8 mouse cellular contexts compared by ENCODE assay signal in genomic region chr10:78352666-78353030, GRCm38 (mm10). TPM values are rescaled to one million over a fixed set of nuclear protein-coding genes. Genes with fewer than 3 reads are reported as not detected.
A peak's percentile ranks its signal among the peaks of the same experiment; 100 is the strongest.
DNase-seq lines count a peak whose midpoint lies in the region; ATAC-seq lines count a peak whose summit lies in the region.

No protein-coding gene starts in this region.

- 20% methylated on average over 8 of the region's 8 CpGs for WGBS in neural tube, embryonic 11.5 days
- WGBS in limb, embryonic 15.5 days: 18% methylated on average over 8 of the region's 8 CpGs
- 18% methylated on average over 8 of the region's 8 CpGs for WGBS in stomach, embryonic 16.5 days

- ATAC-seq in erythroblast, adult 5-6 weeks (replicated peaks; ENCODE audit: low FRiP score, poor library complexity, severe bottlenecking): no peak
- no peak for ATAC-seq in neural tube, embryonic 11.5 days (ENCODE audit: insufficient read depth, low FRiP score, low TSS enrichment)
- no peak for ATAC-seq in limb, embryonic 15.5 days (ENCODE audit: insufficient number of reproducible peaks, low FRiP score, low TSS enrichment, low read depth)
- ATAC-seq in stomach, embryonic 16.5 days (ENCODE audit: insufficient read depth, low FRiP score): no peak

- peak overlapping the region; percentile 72 for H3K4me3 ChIP-seq in erythroblast, embryonic 14.5 days (replicated peaks)
- peak overlapping the region; percentile 87 for H3K4me3 ChIP-seq in neural tube, embryonic 11.5 days (ENCODE audit: low read depth, low read length)
- H3K4me3 ChIP-seq in limb, embryonic 15.5 days: peak overlapping the region; percentile 78
- peak overlapping the region; percentile 78 for H3K4me3 ChIP-seq in stomach, embryonic 16.5 days (replicated peaks; ENCODE audit: low read length)

- H3K27me3 ChIP-seq in erythroblast, embryonic 14.5 days (ENCODE audit: control insufficient read depth): peaks cover 62% of the 10 kb centered on the region
- no peaks in the 10 kb centered on the region for H3K27me3 ChIP-seq in neural tube, embryonic 11.5 days (ENCODE audit: control insufficient read depth, insufficient read depth, low read length)
- no peaks in the 10 kb centered on the region for H3K27me3 ChIP-seq in limb, embryonic 15.5 days
- no peaks in the 10 kb centered on the region for H3K27me3 ChIP-seq in stomach, embryonic 16.5 days (ENCODE audit: control insufficient read depth, insufficient read depth, low read length)

- DNase-seq in neural tube, embryonic 11.5 days (ENCODE audit: low spot score): no peak
- DNase-seq in neural tube, embryonic 10.5 days (ENCODE audit: extremely low spot score, low spot score): no peak
- no peak for DNase-seq in embryo, embryonic 11 days
- no peak for DNase-seq in frontal cortex, postnatal 36 days (ENCODE audit: low spot score in 2 of 2)

- H3K9me3 ChIP-seq in erythroblast, embryonic 14.5 days (ENCODE audit: control insufficient read depth, low read length): no peaks in the 10 kb centered on the region
- H3K9me3 ChIP-seq in neural tube, embryonic 11.5 days (ENCODE audit: control insufficient read depth, low read length): no peaks in the 10 kb centered on the region
- no peaks in the 10 kb centered on the region for H3K9me3 ChIP-seq in limb, embryonic 15.5 days
- no peaks in the 10 kb centered on the region for H3K9me3 ChIP-seq in stomach, embryonic 16.5 days (replicated peaks; ENCODE audit: control insufficient read depth, low read length)

- peak overlapping the region; percentile 98 for H3K9ac ChIP-seq in neural tube, embryonic 11.5 days (ENCODE audit: low read length)
- H3K9ac ChIP-seq in limb, embryonic 15.5 days: peak overlapping the region; percentile 96
- peak overlapping the region; percentile 97 for H3K9ac ChIP-seq in stomach, embryonic 16.5 days (ENCODE audit: low read length)

- H3K36me3 ChIP-seq in erythroblast, embryonic 14.5 days (ENCODE audit: control insufficient read depth): peaks cover 3% of the 10 kb centered on the region; the same call in 1 of the 2 replicates
- no peaks in the 10 kb centered on the region for H3K36me3 ChIP-seq in neural tube, embryonic 11.5 days (ENCODE audit: control insufficient read depth, insufficient read depth, low read length)
- 0 out of 2 replicates have a peak, but pooled peaks cover 3% of the 10 kb centered on the region for H3K36me3 ChIP-seq in limb, embryonic 15.5 days
- no peaks in the 10 kb centered on the region for H3K36me3 ChIP-seq in stomach, embryonic 16.5 days (ENCODE audit: control insufficient read depth, insufficient read depth, low read length)

- H3K4me2 ChIP-seq in neural tube, embryonic 11.5 days (ENCODE audit: low read depth): peak overlapping the region; percentile 90
- H3K4me2 ChIP-seq in limb, embryonic 15.5 days: peak overlapping the region; percentile 81
- peak overlapping the region; percentile 83 for H3K4me2 ChIP-seq in stomach, embryonic 16.5 days (ENCODE audit: low read depth, low read length)

- H3K27ac ChIP-seq in neural tube, embryonic 11.5 days (ENCODE audit: low read depth, low read length): no peak overlapping the region
- H3K27ac ChIP-seq in limb, embryonic 15.5 days: peak overlapping the region; percentile 81
- H3K27ac ChIP-seq in stomach, embryonic 16.5 days (ENCODE audit: low read length): peak overlapping the region; percentile 54

- peaks cover 20% of the 10 kb centered on the region for H3K4me1 ChIP-seq in erythroblast, embryonic 14.5 days (ENCODE audit: control insufficient read depth)
- peaks cover 8% of the 10 kb centered on the region; the same call in 1 of the 2 replicates for H3K4me1 ChIP-seq in neural tube, embryonic 11.5 days (ENCODE audit: control insufficient read depth, insufficient read depth, low read length)
- H3K4me1 ChIP-seq in limb, embryonic 15.5 days: peaks cover 36% of the 10 kb centered on the region
- H3K4me1 ChIP-seq in stomach, embryonic 16.5 days (ENCODE audit: control insufficient read depth, insufficient read depth, low read length): peaks cover 7% of the 10 kb centered on the region

RNA-seq across cellular contexts. Expression of gene Agpat3, which starts 0.4 kb away (rescaled TPM):
- 1.4 and 3.4 TPM in 2 replicates for polyA plus RNA-seq in erythroblast, embryonic 14.5 days (2012)
- total RNA-seq in erythroblast, adult 5-6 weeks (2015; ENCODE audit: low replicate concordance): 3.3 and 5.8 TPM in 2 replicates
- total RNA-seq in erythroblast, adult 5-6 weeks (2017; ENCODE audit: low replicate concordance): 2.6 and 3.2 TPM in 2 replicates
- 49.3 and 49.7 TPM in 2 replicates for polyA plus RNA-seq in neural tube, embryonic 11.5 days (2014; fragmentation: Nextera tagmentation; extraction: Ambion mirVana)
- 111 and 127 TPM in 2 replicates for polyA plus RNA-seq in limb, embryonic 15.5 days (2015; fragmentation: Nextera tagmentation; extraction: Ambion mirVana)
- 24.9 and 26.7 TPM in 2 replicates for polyA plus RNA-seq in stomach, embryonic 16.5 days (2015; fragmentation: Nextera tagmentation; extraction: Ambion mirVana)
